Mouse (Mus musculus) forebrain, postnatal 0 days (tissue): ENCODE data around the gene Catsperb. TPM values are rescaled to one million over a fixed set of nuclear protein-coding genes. Genes with fewer than 3 reads are reported as not detected.
"Not testable (repeated sequence)": the region's sequence is repeated elsewhere in the genome, so short reads cannot be mapped to it uniquely, and the experiment has no call there.

Experiments
- ATAC-seq: fragments of 200-750 bp; cut with Nextera tagmentation; 2 replicates; pipeline ENCODE4 v1.8.0; 2017; ENCODE audit warnings: mild to moderate bottlenecking, moderate library complexity
- DNase-seq: peaks from one replicate; pipeline ENCODE4 v3.0.0-alpha.2; 2015
- H3K27ac ChIP-seq: fragments of 300-500 bp; sonication (generic); 2 replicates; pipeline ENCODE4 v1.5.1; 2014; ENCODE audit warnings: low read depth, mild to moderate bottlenecking, antibody characterized with exemption, low read length, moderate library complexity, mixed read lengths
- H3K27me3 ChIP-seq: fragments of 300-500 bp; sonication (generic); 2 replicates; pipeline ENCODE4 v1.6.1; 2014; ENCODE audit warnings: mild to moderate bottlenecking, low read length, mixed read lengths; ENCODE audit not compliant: insufficient read depth
- H3K36me3 ChIP-seq: fragments of 300-500 bp; sonication (generic); 2 replicates; pipeline ENCODE4 v1.6.1; 2014; ENCODE audit warnings: mild to moderate bottlenecking, moderate library complexity; ENCODE audit not compliant: insufficient read depth
- H3K4me1 ChIP-seq: fragments of 300-500 bp; sonication (generic); 2 replicates; pipeline ENCODE4 v1.6.1; 2014; ENCODE audit warnings: antibody characterized with exemption; ENCODE audit not compliant: insufficient read depth
- H3K4me2 ChIP-seq: fragments of 300-500 bp; sonication (generic); 2 replicates; pipeline ENCODE4 v1.6.1; 2014; ENCODE audit warnings: low read depth, mild to moderate bottlenecking, moderate library complexity
- H3K4me3 ChIP-seq: fragments of 300-500 bp; sonication (generic); 2 replicates; pipeline ENCODE4 v1.5.1; 2014; ENCODE audit warnings: low read depth, low read length, mixed read lengths
- H3K9ac ChIP-seq: fragments of 300-500 bp; sonication (generic); 2 replicates; pipeline ENCODE4 v1.6.1; 2014; ENCODE audit warnings: mild to moderate bottlenecking
- H3K9me3 ChIP-seq: fragments of 300-500 bp; sonication (generic); 2 replicates; pipeline ENCODE4 v1.6.1; 2016; ENCODE audit warnings: low read length
- CTCF ChIP-seq: sonication (generic); IDR thresholded peaks from 2 replicates; pipeline ENCODE4 v1.5.1; 2016; ENCODE audit warnings: antibody characterized with exemption, control low read depth, low read depth
- WGBS: fragments of 180-500 bp; shearing (Covaris S2); extraction: QIAGEN DNeasy Blood & Tissue Kit; methylation state at CpG from one replicate; pipeline ENCODE4 v1.1.7; 2014; 5-methylcytosine and 5-hydroxymethylcytosine counted together
- polyA plus RNA-seq: library from polyadenylated mRNA; unstranded; fragments of >200 nt; fragmentation: Nextera tagmentation; extraction: Ambion mirVana; gene quantifications from 2 replicates; pipeline ENCODE4 v1.2.1, GENCODE M21; 2015
- total RNA-seq: library from RNA; depleted of rRNA; stranded (reverse); fragments of >200 nt; gene quantifications from 2 replicates; pipeline ENCODE4 v1.2.3, GENCODE M21; 2014; rRNA removed

Catsperb gene
- total RNA-seq (not detected in 2 replicates), polyA plus RNA-seq (not detected in 2 replicates)

DNA sequence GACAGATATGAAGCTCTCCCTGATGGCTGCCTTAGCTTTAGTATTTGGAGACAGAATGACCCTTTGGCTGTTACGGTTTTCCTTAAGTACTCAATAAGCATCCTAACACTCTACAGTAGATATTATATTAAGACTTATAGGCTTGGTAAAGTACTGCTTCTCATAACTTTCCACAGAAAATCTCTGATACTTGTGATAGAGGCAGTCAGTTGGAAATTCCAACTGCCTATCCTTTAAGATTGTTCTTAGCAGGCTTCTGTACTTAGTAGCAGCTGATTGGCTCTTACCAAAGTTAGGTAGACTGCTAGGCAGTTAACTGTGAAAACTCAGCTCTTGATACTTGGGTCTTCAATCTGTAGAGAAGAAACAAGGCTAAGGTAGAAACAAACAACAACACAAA, at the start of gene Catsperb:
TSS of gene Catsperb (plus strand) at position 301 of the 400 bp plus-strand sequence.
- not testable (repeated sequence) for DNase-seq, H3K4me1 ChIP-seq, H3K9ac ChIP-seq, ATAC-seq, H3K27me3 ChIP-seq, H3K4me3 ChIP-seq, H3K4me2 ChIP-seq, H3K27ac ChIP-seq, H3K9me3 ChIP-seq, H3K36me3 ChIP-seq
- 70% methylated on average over 1 of the region's 1 CpGs for WGBS

DNA sequence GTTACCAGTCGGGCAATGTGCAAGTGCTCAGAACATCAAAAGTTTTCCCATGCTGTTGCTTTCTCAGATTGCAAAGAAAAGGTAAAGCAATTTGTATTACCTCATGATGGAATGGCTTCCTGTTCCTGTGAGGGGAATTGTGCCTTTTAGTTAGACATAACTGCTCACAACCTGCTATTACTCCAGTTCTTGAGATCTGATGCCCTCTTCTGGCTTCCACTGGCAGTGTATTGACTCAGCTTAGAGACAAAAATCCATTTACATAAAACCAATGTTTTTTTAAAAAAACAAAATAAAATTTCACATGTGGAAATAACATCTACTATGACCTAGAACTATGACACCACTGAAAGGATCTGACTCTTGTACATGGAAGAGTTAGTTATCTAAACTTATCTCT, 43.0 kb upstream of the Catsperb start:
- not testable (repeated sequence) for H3K4me2 ChIP-seq, H3K4me1 ChIP-seq, ATAC-seq, H3K27me3 ChIP-seq, H3K4me3 ChIP-seq, H3K9me3 ChIP-seq, H3K9ac ChIP-seq, H3K27ac ChIP-seq, H3K36me3 ChIP-seq
- peak; percentile 42 for TF ChIP-seq CTCF
- 87% methylated on average over 1 of the region's 1 CpGs for WGBS
- peak; percentile 11 for DNase-seq

DNA sequence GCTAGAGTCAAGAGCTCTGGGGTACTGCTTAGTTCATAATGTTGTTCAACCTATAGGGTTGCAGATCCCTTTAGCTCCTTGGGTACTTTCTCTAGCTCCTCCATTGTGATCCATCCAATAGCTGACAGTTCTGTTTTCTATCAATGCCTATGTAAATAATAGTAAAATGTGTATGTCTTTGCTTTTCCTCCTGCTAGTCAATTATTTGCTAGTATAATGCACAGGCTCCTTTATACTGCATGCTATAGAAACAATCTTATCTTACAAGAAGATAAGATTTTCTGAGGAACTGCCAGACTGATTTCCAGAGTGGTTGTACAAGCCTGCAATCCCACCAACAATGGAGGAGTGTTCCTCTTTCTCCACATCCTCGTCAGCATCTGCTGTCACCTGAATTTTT, 23.0 kb upstream of the Catsperb start:
- H3K9ac ChIP-seq, ATAC-seq, H3K27me3 ChIP-seq, H3K4me3 ChIP-seq, H3K36me3 ChIP-seq, H3K27ac ChIP-seq, H3K4me1 ChIP-seq, H3K9me3 ChIP-seq, H3K4me2 ChIP-seq, DNase-seq: not testable (repeated sequence)
- WGBS: no CpG with 5 or more reads among the region's 1 CpGs

DNA sequence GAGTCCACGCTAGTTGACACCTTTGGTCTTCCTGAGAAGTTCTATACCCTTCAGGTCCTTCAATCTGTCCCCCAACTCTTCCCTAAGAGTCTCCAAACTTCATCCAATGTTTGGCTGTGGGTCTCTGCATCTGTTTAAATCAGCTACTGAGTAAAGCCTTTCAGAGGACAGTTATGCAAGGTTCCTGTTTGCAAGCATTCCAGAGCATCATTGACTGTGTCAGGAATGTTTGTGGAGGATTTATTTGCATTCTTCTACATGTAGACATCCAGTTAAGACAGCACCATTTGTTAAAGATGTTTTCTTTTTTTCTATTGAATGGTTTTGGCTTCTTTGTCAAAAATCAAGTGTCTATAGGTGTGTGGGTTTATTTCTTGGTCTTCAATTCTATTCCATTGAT, 21.7 kb downstream of the Catsperb start:
- no peak for TF ChIP-seq CTCF
- no peak for ATAC-seq
- Histone ChIP-seq H3K27me3 (no peaks in the 10 kb centered on the region), H3K36me3 (no peaks in the 10 kb centered on the region), H3K4me1 (no peaks in the 10 kb centered on the region), H3K9me3 (no peaks in the 10 kb centered on the region), H3K9ac (no peak overlapping the region), H3K4me2 (no peak overlapping the region), H3K27ac (no peak overlapping the region), H3K4me3 (no peak overlapping the region)
- no peak for DNase-seq
- WGBS: 77% methylated on average over 1 of the region's 1 CpGs

DNA sequence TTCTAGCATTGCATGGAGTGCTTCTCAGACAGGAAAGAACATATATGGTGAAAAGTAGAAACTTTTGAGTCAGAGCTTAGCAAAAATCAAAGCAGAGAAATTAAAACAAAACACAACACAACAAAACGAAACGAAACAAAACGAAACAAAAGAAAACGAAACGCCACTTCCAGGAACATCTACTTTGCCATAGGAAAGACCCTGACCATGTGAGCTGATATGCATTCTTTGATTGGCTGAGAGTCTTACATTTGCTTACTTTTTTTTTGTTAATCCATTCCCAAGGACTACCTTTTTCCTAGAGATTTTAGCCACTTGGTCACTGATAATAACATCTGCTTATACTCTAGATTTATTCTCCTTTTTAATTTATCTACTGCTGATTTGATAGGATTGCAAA, 57.6 kb downstream of the Catsperb start:
- no peaks in the 10 kb centered on the region for H3K4me1 ChIP-seq
- no peak overlapping the region for H3K27ac ChIP-seq
- no peak for TF ChIP-seq CTCF
- no peak for ATAC-seq
- H3K36me3 ChIP-seq: no peaks in the 10 kb centered on the region
- no peak for DNase-seq
- no peak overlapping the region for H3K9ac ChIP-seq
- WGBS: 90% methylated on average over 5 of the region's 5 CpGs
- no peaks in the 10 kb centered on the region for H3K27me3 ChIP-seq
- H3K9me3 ChIP-seq: no peaks in the 10 kb centered on the region
- H3K4me3 ChIP-seq: no peak overlapping the region
- H3K4me2 ChIP-seq: no peak overlapping the region

DNA sequence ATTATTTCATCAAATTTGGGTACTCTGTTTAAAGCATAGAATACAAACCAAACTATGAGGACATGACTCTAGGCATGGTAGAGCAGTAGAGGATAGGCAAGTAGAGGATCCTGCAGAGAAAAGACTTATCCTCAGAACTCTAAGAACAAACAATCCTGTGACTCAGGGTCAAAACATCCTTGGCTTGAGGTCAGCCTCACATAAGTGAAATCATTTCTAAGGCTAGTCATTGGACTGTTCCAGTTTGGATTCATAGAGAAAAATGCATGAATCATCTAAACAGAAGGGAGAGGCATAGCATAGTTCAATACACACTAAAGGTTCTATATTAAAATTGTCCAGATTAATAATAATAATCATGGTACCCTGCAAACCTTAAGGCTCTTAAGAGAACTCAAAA, 79.1 kb downstream of the Catsperb start:
- Histone ChIP-seq H3K36me3 (no peaks in the 10 kb centered on the region), H3K27me3 (no peaks in the 10 kb centered on the region), H3K4me2 (no peak overlapping the region), H3K9ac (no peak overlapping the region), H3K4me1 (no peaks in the 10 kb centered on the region), H3K9me3 (no peaks in the 10 kb centered on the region), H3K27ac (no peak overlapping the region), H3K4me3 (no peak overlapping the region)
- TF ChIP-seq CTCF: no peak
- no peak for DNase-seq
- ATAC-seq: no peak

DNA sequence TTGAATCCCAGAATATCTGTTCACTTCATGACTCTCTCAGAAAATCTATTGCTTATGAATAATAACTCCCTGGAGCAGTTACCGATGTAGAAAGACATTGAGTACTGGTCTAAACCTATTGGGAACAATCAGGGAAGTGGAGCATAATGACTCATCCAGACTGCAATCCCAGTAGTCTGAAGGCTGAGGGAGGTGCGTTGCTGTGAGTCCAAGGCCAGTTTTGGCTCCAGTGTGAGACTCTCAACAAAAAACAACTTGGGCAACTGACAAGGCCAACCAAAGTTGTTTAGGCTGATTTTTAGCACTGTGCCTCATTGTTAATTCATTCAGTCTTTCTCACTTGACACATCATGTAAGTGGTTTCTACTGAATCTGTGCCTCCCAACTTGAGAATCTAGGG, 106.9 kb downstream of the Catsperb start:
- not testable (repeated sequence) for H3K9me3 ChIP-seq, H3K9ac ChIP-seq, H3K27ac ChIP-seq, DNase-seq, H3K4me1 ChIP-seq, H3K4me3 ChIP-seq, ATAC-seq, H3K27me3 ChIP-seq, H3K4me2 ChIP-seq, H3K36me3 ChIP-seq
- 86% methylated on average over 2 of the region's 2 CpGs for WGBS

DNA sequence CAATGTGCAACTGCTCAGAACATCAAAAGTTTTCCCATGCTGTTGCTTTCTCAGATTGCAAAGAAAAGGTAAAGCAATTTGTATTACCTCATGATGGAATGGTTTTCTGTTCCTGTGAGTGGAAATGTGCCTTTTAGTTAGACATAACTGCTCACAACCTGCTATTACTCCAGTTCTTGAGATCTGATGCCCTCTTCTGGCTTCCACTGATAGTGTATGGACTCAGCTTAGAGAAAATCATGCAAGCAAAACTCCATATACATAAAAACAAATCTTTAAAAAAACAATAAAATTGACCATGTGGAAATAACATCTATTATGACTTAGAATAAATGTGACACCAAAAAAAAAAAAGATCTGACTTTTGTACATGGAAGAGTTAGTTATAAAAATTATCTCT, 202.2 kb downstream of the Catsperb start:
- not testable (repeated sequence) for H3K4me2 ChIP-seq, H3K9me3 ChIP-seq, H3K9ac ChIP-seq, H3K4me3 ChIP-seq, ATAC-seq, H3K36me3 ChIP-seq, H3K27ac ChIP-seq, H3K27me3 ChIP-seq, H3K4me1 ChIP-seq
- peak; percentile 1 for DNase-seq
- TF ChIP-seq CTCF: peak; percentile 46
